Mouse (Mus musculus): ENCODE measurements at regions not wholly inside any gene's neighbourhood (a gene's known extent, or its start where the extent isn't known, plus 50 kb on each side); places are given as distances from the start of the nearest gene placed in this dataset.

GRCm38 (mm10) chr1:168044765-168045164, 355.7 kb downstream of the Lmx1a start:
- H3K4me3 ChIP-seq (replicated peaks; ENCODE audit: extremely low read depth, low read depth, low read length) = no peak overlapping the region
- DNase-seq = no peak
- no peaks in the 10 kb centered on the region for H3K4me1 ChIP-seq (ENCODE audit: control insufficient read depth, insufficient read depth, low read length)
- TF ChIP-seq CTCF (IDR thresholded peaks at IDR 0.05; ENCODE audit: insufficient read depth, low read length) = no peak
- TF ChIP-seq POLR2A (IDR thresholded peaks at IDR 0.05; ENCODE audit: borderline replicate concordance, extremely low read depth, low read depth, low read length) = no peak
- WGBS = 64% methylated on average over 10 of the region's 10 CpGs

- 52% methylated on average over 7 of the region's 7 CpGs for whole genome bisulfite sequencing
- Histone ChIP-seq H3K4me3 (replicated peaks; ENCODE audit: extremely low read depth, low read depth, low read length) (no peak overlapping the region), H3K4me1 (ENCODE audit: control insufficient read depth, insufficient read depth, low read length) (no peaks in the 10 kb centered on the region)
- DNase-seq = no peak
- TF ChIP-seq CTCF (IDR thresholded peaks at IDR 0.05; ENCODE audit: insufficient read depth, low read length) (no peak), POLR2A (IDR thresholded peaks at IDR 0.05; ENCODE audit: borderline replicate concordance, extremely low read depth, low read depth, low read length) (no peak)
These were observed 357.3 kb downstream of the Lmx1a start for GRCm38 (mm10) chr1:168046347-168046746.

- Histone ChIP-seq H3K4me1 (ENCODE audit: control insufficient read depth, insufficient read depth, low read length) (no peaks in the 10 kb centered on the region), H3K4me3 (replicated peaks; ENCODE audit: extremely low read depth, low read depth, low read length) (no peak overlapping the region)
- DNase-seq = no peak
- 77% methylated on average over 1 of the region's 1 CpGs for whole genome bisulfite sequencing
- TF ChIP-seq CTCF (IDR thresholded peaks at IDR 0.05; ENCODE audit: insufficient read depth, low read length) (no peak), POLR2A (IDR thresholded peaks at IDR 0.05; ENCODE audit: borderline replicate concordance, extremely low read depth, low read depth, low read length) (no peak)
These were observed 357.7 kb downstream of the Lmx1a start for GRCm38 (mm10) chr1:168046749-168047148.

GRCm38 (mm10) chr1:168049965-168050364, 360.9 kb downstream of the Lmx1a start:
- no peak for DNase-seq
- Histone ChIP-seq H3K4me1 (ENCODE audit: control insufficient read depth, insufficient read depth, low read length) (no peaks in the 10 kb centered on the region), H3K4me3 (replicated peaks; ENCODE audit: extremely low read depth, low read depth, low read length) (no peak overlapping the region)
- TF ChIP-seq CTCF (IDR thresholded peaks at IDR 0.05; ENCODE audit: insufficient read depth, low read length) = no peak
- 79% methylated on average over 3 of the region's 3 CpGs for WGBS

GRCm38 (mm10) chr1:168056479-168056878, 367.4 kb downstream of the Lmx1a start:
- WGBS = 9% methylated on average over 7 of the region's 7 CpGs
- H3K4me3 ChIP-seq (replicated peaks; ENCODE audit: extremely low read depth, low read depth, low read length) = no peak overlapping the region
- no peak for TF ChIP-seq CTCF (IDR thresholded peaks at IDR 0.05; ENCODE audit: insufficient read depth, low read length)
- TF ChIP-seq POLR2A (IDR thresholded peaks at IDR 0.05; ENCODE audit: borderline replicate concordance, extremely low read depth, low read depth, low read length) = no peak
- no peak for DNase-seq
- no peaks in the 10 kb centered on the region; the same call in 1 of the 2 replicates for H3K4me1 ChIP-seq (ENCODE audit: control insufficient read depth, insufficient read depth, low read length)

- WGBS = 68% methylated on average over 9 of the region's 9 CpGs
- H3K4me1 ChIP-seq (ENCODE audit: control insufficient read depth, insufficient read depth, low read length) = no peaks in the 10 kb centered on the region; the same call in 1 of the 2 replicates
- H3K4me3 ChIP-seq (replicated peaks; ENCODE audit: extremely low read depth, low read depth, low read length) = no peak overlapping the region
- DNase-seq = no peak
- no peak for TF ChIP-seq CTCF (IDR thresholded peaks at IDR 0.05; ENCODE audit: insufficient read depth, low read length)
- no peak for TF ChIP-seq POLR2A (IDR thresholded peaks at IDR 0.05; ENCODE audit: borderline replicate concordance, extremely low read depth, low read depth, low read length)
These were observed 368.4 kb downstream of the Lmx1a start for GRCm38 (mm10) chr1:168057479-168057878.

- TF ChIP-seq CTCF (IDR thresholded peaks at IDR 0.05; ENCODE audit: insufficient read depth, low read length) (no peak), POLR2A (IDR thresholded peaks at IDR 0.05; ENCODE audit: borderline replicate concordance, extremely low read depth, low read depth, low read length) (no peak)
- H3K4me3 ChIP-seq (replicated peaks; ENCODE audit: extremely low read depth, low read depth, low read length) = no peak overlapping the region
- no peak for DNase-seq
- no peaks in the 10 kb centered on the region; the same call in 1 of the 2 replicates for H3K4me1 ChIP-seq (ENCODE audit: control insufficient read depth, insufficient read depth, low read length)
- 92% methylated on average over 4 of the region's 4 CpGs for WGBS
These were observed 369.7 kb downstream of the Lmx1a start for GRCm38 (mm10) chr1:168058769-168059168.

- DNase-seq = no peak
- no peak for TF ChIP-seq CTCF (IDR thresholded peaks at IDR 0.05; ENCODE audit: insufficient read depth, low read length)
- 75% methylated on average over 7 of the region's 7 CpGs for WGBS
- H3K4me3 ChIP-seq (replicated peaks; ENCODE audit: extremely low read depth, low read depth, low read length) = no peak overlapping the region
- H3K4me1 ChIP-seq (ENCODE audit: control insufficient read depth, insufficient read depth, low read length) = no peaks in the 10 kb centered on the region; the same call in none of the 2 replicates
These were observed 367.9 kb downstream of the Pbx1 start for GRCm38 (mm10) chr1:168064065-168064664.

GRCm38 (mm10) chr1:168065598-168066041, 366.4 kb downstream of the Pbx1 start:
- WGBS = 59% methylated on average over 6 of the region's 6 CpGs
- H3K4me3 ChIP-seq (replicated peaks; ENCODE audit: extremely low read depth, low read depth, low read length) = no peak overlapping the region
- no peak for TF ChIP-seq POLR2A (IDR thresholded peaks at IDR 0.05; ENCODE audit: borderline replicate concordance, extremely low read depth, low read depth, low read length)
- TF ChIP-seq CTCF (IDR thresholded peaks at IDR 0.05; ENCODE audit: insufficient read depth, low read length) = no peak
- H3K4me1 ChIP-seq (ENCODE audit: control insufficient read depth, insufficient read depth, low read length) = no peaks in the 10 kb centered on the region; the same call in none of the 2 replicates
- no peak for DNase-seq

- no peak for DNase-seq
- Histone ChIP-seq H3K4me1 (ENCODE audit: control insufficient read depth, insufficient read depth, low read length) (no peaks in the 10 kb centered on the region; the same call in 1 of the 2 replicates), H3K4me3 (replicated peaks; ENCODE audit: extremely low read depth, low read depth, low read length) (no peak overlapping the region)
- 52% methylated on average over 6 of the region's 6 CpGs for WGBS
- TF ChIP-seq POLR2A (IDR thresholded peaks at IDR 0.05; ENCODE audit: borderline replicate concordance, extremely low read depth, low read depth, low read length) (no peak), CTCF (IDR thresholded peaks at IDR 0.05; ENCODE audit: insufficient read depth, low read length) (no peak)
These were observed 365.3 kb downstream of the Pbx1 start for GRCm38 (mm10) chr1:168066810-168067209.
